Mouse (Mus musculus) testis, adult 2 months (tissue): ENCODE results near the gene Slc25a24. TPM values are rescaled to one million over a fixed set of nuclear protein-coding genes. Genes with fewer than 3 reads are reported as not detected.

ENCODE experiments used
- H3K27ac ChIP-seq: fragments of 200-500 bp; 2 replicates; pipeline ENCODE4 v1.5.1; 2012; ENCODE audit warnings: low read depth, low read length; ENCODE audit not compliant: control insufficient read depth, insufficient read depth
- H3K27me3 ChIP-seq: fragments of 200-500 bp; 2 replicates; pipeline ENCODE4 v1.6.1; 2012; ENCODE audit warnings: mild to moderate bottlenecking, low read length, moderate library complexity; ENCODE audit not compliant: control insufficient read depth, insufficient read depth
- H3K36me3 ChIP-seq: fragments of 200-500 bp; 2 replicates; pipeline ENCODE4 v1.6.1; 2012; ENCODE audit warnings: mild to moderate bottlenecking, low read length; ENCODE audit not compliant: control insufficient read depth, insufficient read depth
- H3K4me1 ChIP-seq: fragments of 200-500 bp; 2 replicates; pipeline ENCODE4 v1.6.1; 2012; ENCODE audit warnings: low read length; ENCODE audit not compliant: control insufficient read depth, insufficient read depth
- H3K4me3 ChIP-seq: fragments of 200-500 bp; 2 replicates; pipeline ENCODE4 v1.5.1; 2012; ENCODE audit warnings: low read depth, mild to moderate bottlenecking, low read length, moderate library complexity, mixed read lengths; ENCODE audit not compliant: control insufficient read depth
- CTCF ChIP-seq: fragments of 200-500 bp; IDR thresholded peaks from 2 replicates; pipeline ENCODE4 v1.5.1; 2012; ENCODE audit warnings: low read depth, mild to moderate bottlenecking, inconsistent platforms, low read length, moderate library complexity; ENCODE audit not compliant: control insufficient read depth, insufficient read depth, insufficient replicate concordance
- POLR2A ChIP-seq: fragments of 200-500 bp; IDR thresholded peaks from 2 replicates; pipeline ENCODE4 v1.6.1; 2012; ENCODE audit warnings: low read depth, mild to moderate bottlenecking, inconsistent platforms, low read length, moderate library complexity; ENCODE audit not compliant: control insufficient read depth
- polyA plus RNA-seq: library from polyadenylated mRNA; depleted of rRNA; stranded (reverse); fragments of >200 nt; gene quantifications from 2 replicates; pipeline ENCODE4 v1.2.3, GENCODE M21; 2012; rRNA removed

Gene Slc25a24
- polyA plus RNA-seq, 1 experiment = 3.2 TPM

DNA sequence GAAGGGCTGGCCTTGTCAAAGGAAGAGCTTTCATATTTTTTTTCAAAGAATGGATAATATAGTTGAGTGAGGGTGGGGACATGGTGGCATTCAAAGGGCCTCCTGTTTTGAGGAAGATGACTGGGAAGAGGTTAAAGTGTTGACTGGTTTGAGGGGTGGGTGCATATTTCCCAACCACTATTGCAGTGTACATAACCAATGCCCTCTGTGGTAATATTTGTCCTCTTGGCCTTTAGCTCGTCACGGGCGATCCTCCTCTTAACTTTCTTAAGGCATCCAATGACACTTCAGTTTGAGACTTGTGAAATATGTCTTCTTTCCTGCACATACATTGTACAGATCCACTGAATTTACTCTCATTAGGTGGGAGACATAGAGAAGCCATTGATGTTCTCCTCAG is 89.4 kb downstream of the Slc25a24 start:
- Histone ChIP-seq H3K4me1 (no peaks in the 10 kb centered on the region), H3K4me3 (no peak overlapping the region), H3K36me3 (no peaks in the 10 kb centered on the region), H3K27ac (no peak overlapping the region), H3K27me3 (no peaks in the 10 kb centered on the region)
- no peak for TF ChIP-seq CTCF
- TF ChIP-seq POLR2A = no peak

DNA sequence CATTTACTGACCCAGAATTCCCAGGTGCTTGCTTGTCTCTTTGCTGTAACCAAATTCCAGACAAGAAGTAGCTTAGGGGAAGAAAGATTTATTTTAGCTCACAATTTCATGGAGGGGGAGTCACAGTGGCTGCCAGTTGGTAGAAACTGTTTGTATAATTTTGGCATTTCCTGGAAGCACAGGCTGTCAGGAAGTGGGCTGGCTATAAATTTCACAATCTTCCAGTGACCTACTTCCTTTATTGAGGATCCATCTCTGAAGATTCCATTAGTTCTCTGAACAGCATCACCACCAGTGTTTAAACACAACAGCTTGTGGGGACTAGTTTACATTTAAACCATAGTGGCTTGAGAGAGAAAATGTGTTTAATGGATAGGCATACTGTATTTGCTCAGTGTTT is 93.4 kb downstream of the Slc25a24 start:
- H3K36me3 ChIP-seq = no peaks in the 10 kb centered on the region
- no peaks in the 10 kb centered on the region for H3K27me3 ChIP-seq
- no peak overlapping the region for H3K27ac ChIP-seq
- no peak overlapping the region for H3K4me3 ChIP-seq
- no peak for TF ChIP-seq CTCF
- TF ChIP-seq POLR2A = no peak
- H3K4me1 ChIP-seq = no peaks in the 10 kb centered on the region

Other genes with a start within 250 kb of the Slc25a24 start
- gene Fndc7, start 233.1 kb upstream of the Slc25a24 start, polyA plus RNA-seq = 0.46 and 0.53 TPM in 2 replicates
- 23.3 and 23.6 TPM in 2 replicates for gene Prpf38b, start 211.4 kb upstream of the Slc25a24 start, polyA plus RNA-seq
- 21.7 and 22.8 TPM in 2 replicates for gene Henmt1, start 183.3 kb upstream of the Slc25a24 start, polyA plus RNA-seq
- 26.9 and 34.4 TPM in 2 replicates for gene Gm9857, start 182.7 kb upstream of the Slc25a24 start, polyA plus RNA-seq
- 0.65 and 0.89 TPM in 2 replicates for gene Fam102b, start 95.5 kb upstream of the Slc25a24 start, polyA plus RNA-seq
- 9.1 and 9.7 TPM in 2 replicates for gene Slc25a54, start 42.7 kb upstream of the Slc25a24 start, polyA plus RNA-seq
- gene Vav3, start 217.5 kb downstream of the Slc25a24 start, polyA plus RNA-seq = 3.4 and 4.3 TPM in 2 replicates